In genomic region chr1:73901496-73901899, GRCm38 (mm10) we compare ENCODE assay signal across 8 mouse cellular contexts.
A peak's percentile ranks its signal among the peaks of the same experiment; 100 is the strongest.
DNase-seq lines count a peak whose midpoint lies in the region; ATAC-seq lines count a peak whose summit lies in the region.

No protein-coding gene starts in this region.

- no peak overlapping the region for H3K27ac ChIP-seq in limb, embryonic 13.5 days

- H3K9ac ChIP-seq in limb, embryonic 13.5 days, result no peak overlapping the region

- no peak overlapping the region for H3K4me3 ChIP-seq in limb, embryonic 13.5 days

- peak; percentile 73 for ATAC-seq in CD4-positive, CD25-positive, alpha-beta regulatory T cell, adult 4 months
- ATAC-seq in granulocyte monocyte progenitor cell, adult 5-6 weeks (replicated peaks; ENCODE audit: poor library complexity, severe bottlenecking), result peak; percentile 79
- ATAC-seq in limb, embryonic 13.5 days (ENCODE audit: low FRiP score, low read depth), result 0 out of 2 replicates have a peak, but pooled peaks have one; percentile 10

- H3K27me3 ChIP-seq in limb, embryonic 13.5 days, result no peaks in the 10 kb centered on the region

- no peaks in the 10 kb centered on the region for H3K9me3 ChIP-seq in limb, embryonic 13.5 days

- DNase-seq in adrenal gland, adult 8-10 months, result peak; percentile 41
- peak; percentile 59 for DNase-seq in embryo, embryonic 11.5 days (ENCODE audit: low read depth, low spot score)
- DNase-seq in kidney, adult 9 months, result peak; percentile 84
- DNase-seq in monocyte, adult 2 months (ENCODE audit: low read depth in 1 of 2, low spot score in 2 of 2), result peak; percentile 22 to 51
- DNase-seq in telencephalon, adult 2 months (ENCODE audit: low read depth, low spot score), result peak; percentile 39

- WGBS in limb, embryonic 13.5 days, result 9% methylated on average over 3 of the region's 3 CpGs

- H3K4me1 ChIP-seq in limb, embryonic 13.5 days, result peaks cover 26% of the 10 kb centered on the region

- H3K36me3 ChIP-seq in limb, embryonic 13.5 days, result no peaks in the 10 kb centered on the region

- H3K4me2 ChIP-seq in limb, embryonic 13.5 days (replicated peaks), result no peak overlapping the region

Comparison
In these comparisons a context has a peak if more than half of its experiments do, and no peak if none do; other contexts are left out.
1. ATAC-seq: peak in every context shown above with its lines; median percentile 79 in granulocyte monocyte progenitor cell, adult 5-6 weeks; 73 in CD4-positive, CD25-positive, alpha-beta regulatory T cell, adult 4 months; 10 in limb, embryonic 13.5 days.